Mouse (Mus musculus): ENCODE data around the gene Btg2. TPM values are rescaled to one million over a fixed set of nuclear protein-coding genes. Genes with fewer than 3 reads are reported as not detected.
A peak's percentile ranks its signal among the peaks of the same experiment; 100 is the strongest.

The Btg2 gene
- polyA plus RNA-seq, 1 experiment from 2014 or later = 55.5 TPM

DNA sequence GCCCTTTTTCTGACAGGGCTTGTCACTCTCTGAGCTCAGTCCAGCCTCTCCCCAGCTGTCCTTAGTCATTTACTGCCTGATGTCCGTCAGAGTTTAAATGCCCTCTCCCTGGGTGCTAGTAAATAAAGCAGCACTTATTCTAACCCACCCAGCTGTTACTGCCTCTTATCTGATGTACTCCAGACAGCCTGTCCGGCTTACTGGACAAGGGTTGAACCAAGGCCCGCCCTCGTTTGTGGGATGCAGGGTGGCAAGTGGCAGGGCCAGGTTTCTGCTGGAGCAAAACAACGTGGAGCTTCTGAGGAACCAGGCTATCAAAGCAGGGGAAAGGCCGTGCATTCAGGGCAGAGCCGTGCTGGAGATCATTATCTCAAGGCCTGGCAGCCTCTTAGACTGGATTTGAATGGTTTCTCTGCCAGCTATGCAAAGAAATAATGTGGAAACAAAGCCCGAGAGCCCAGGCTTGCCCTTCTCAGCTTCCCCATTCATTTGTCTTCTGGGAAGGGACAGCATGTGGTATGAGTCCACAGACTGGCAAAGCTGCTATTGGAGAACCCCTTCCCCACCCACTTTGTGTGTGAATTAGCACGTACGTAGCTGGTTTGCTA, 7.4 kb downstream of the Btg2 start:
- no peak for ATAC-seq (ENCODE audit: insufficient number of reproducible peaks, insufficient read depth, low FRiP score, low read depth)
- Histone ChIP-seq H3K4me1 (ENCODE audit: control insufficient read depth, insufficient read depth, low read length) (peaks cover 54% of the 10 kb centered on the region), H3K36me3 (ENCODE audit: control insufficient read depth, insufficient read depth, low read length) (peaks cover 5% of the 10 kb centered on the region; the same call in 1 of the 2 replicates), H3K4me3 (ENCODE audit: low read depth, low read length) (no peak overlapping the region), H3K9me3 (ENCODE audit: control insufficient read depth, low read depth, low read length) (no peaks in the 10 kb centered on the region), H3K27me3 (ENCODE audit: control insufficient read depth, insufficient read depth, low read length) (no peaks in the 10 kb centered on the region), H3K9ac (replicated peaks; ENCODE audit: low read depth, low read length) (no peak overlapping the region), H3K4me2 (replicated peaks; ENCODE audit: low read depth, low read length) (no peak overlapping the region), H3K27ac (ENCODE audit: low read length) (peak overlapping the region; percentile 85)
- WGBS = 35% methylated on average over 10 of the region's 10 CpGs

DNA sequence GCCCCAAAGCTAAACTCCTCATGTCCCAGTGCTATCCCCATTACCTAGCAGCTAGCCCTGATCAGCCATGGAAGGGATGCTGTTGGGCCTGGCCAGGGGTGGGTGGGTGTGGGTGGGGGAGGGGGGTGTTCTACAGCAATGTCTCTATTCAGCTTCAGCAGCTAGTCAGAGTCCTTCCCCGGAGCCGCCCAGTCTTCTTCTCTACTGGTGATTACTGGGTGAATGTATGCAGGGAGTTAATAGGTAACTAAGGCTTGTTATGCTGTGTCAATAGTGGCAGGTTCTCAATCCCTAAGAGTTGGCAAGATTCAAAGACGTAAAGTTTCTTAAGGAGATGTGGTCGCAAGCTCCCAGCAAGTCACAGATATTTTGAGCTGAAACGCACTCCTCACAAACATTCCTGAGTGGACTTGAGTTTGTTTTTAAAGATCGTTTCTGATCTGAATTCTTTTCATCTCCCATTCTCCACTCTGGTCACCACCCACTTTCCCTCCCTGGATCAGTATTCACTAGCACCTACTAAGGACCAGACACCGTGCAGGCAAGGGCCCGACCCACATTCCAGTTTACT, 8.7 kb downstream of the Btg2 start:
- no peaks in the 10 kb centered on the region for H3K36me3 ChIP-seq (ENCODE audit: control insufficient read depth, insufficient read depth, low read length)
- peak overlapping the region; percentile 85 for H3K27ac ChIP-seq (ENCODE audit: low read length)
- no peak overlapping the region for H3K4me3 ChIP-seq (ENCODE audit: low read depth, low read length)
- no peak overlapping the region for H3K9ac ChIP-seq (replicated peaks; ENCODE audit: low read depth, low read length)
- ATAC-seq (ENCODE audit: insufficient number of reproducible peaks, insufficient read depth, low FRiP score, low read depth) = peak; percentile 46; the same call in 1 of the 2 replicates
- peaks cover 62% of the 10 kb centered on the region for H3K4me1 ChIP-seq (ENCODE audit: control insufficient read depth, insufficient read depth, low read length)
- H3K4me2 ChIP-seq (replicated peaks; ENCODE audit: low read depth, low read length) = peak overlapping the region; percentile 24
- 55% methylated on average over 8 of the region's 8 CpGs for WGBS
- no peaks in the 10 kb centered on the region for H3K27me3 ChIP-seq (ENCODE audit: control insufficient read depth, insufficient read depth, low read length)
- no peaks in the 10 kb centered on the region for H3K9me3 ChIP-seq (ENCODE audit: control insufficient read depth, low read depth, low read length)

DNA sequence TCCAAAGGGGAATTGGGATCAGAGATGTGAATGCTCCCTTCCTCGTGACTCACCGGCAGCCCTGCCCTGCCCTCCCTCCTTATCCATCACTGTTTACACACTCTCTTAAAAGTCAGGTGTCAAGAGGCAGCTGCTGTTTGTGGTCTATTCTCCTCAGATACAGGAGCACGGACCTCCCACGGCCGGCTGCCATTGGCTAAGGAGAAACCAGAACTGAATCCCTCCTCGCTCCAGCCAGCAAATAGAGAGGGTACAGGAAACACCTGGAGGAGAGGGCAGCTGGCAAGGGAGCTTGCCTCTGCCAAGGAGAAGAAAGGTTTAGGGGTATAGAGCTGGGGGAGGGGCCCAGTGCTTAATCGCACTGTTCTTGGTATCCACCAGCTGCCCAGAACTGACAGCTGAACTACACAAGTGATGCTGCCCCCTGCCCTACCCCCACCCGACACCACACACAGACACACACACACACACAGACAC, 11.7 kb downstream of the Btg2 start:
- Histone ChIP-seq H3K27ac (ENCODE audit: low read length) (peak overlapping the region; percentile 89), H3K9me3 (ENCODE audit: control insufficient read depth, low read depth, low read length) (no peaks in the 10 kb centered on the region), H3K36me3 (ENCODE audit: control insufficient read depth, insufficient read depth, low read length) (no peaks in the 10 kb centered on the region), H3K27me3 (ENCODE audit: control insufficient read depth, insufficient read depth, low read length) (no peaks in the 10 kb centered on the region), H3K4me1 (ENCODE audit: control insufficient read depth, insufficient read depth, low read length) (peaks cover 80% of the 10 kb centered on the region), H3K4me3 (ENCODE audit: low read depth, low read length) (no peak overlapping the region), H3K9ac (replicated peaks; ENCODE audit: low read depth, low read length) (no peak overlapping the region), H3K4me2 (replicated peaks; ENCODE audit: low read depth, low read length) (0 out of 2 replicates have a peak overlapping the region, but pooled peaks have one; percentile 3)
- ATAC-seq (ENCODE audit: insufficient number of reproducible peaks, insufficient read depth, low FRiP score, low read depth) = peak; percentile 85
- WGBS = 3% methylated on average over 8 of the region's 8 CpGs

DNA sequence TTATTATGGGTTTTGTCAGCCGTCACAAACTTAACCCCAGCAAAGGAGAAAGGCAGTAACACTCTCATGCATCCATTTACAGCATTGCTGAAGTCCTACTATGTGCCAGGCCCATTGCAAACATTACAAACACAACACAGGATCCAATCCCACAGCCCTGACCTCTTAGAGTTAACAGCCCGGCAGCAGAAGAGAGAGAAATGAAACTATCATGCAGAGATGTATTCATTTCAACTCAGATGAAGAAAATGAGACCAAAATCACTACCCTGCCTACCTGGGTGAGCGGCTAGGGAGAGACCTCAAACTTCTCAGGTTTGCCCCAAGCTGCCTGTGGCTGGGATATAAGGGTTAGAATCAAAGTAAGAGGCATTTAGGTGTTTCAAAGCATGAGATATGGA, 12.4 kb downstream of the Btg2 start:
- Histone ChIP-seq H3K9me3 (ENCODE audit: control insufficient read depth, low read depth, low read length) (no peaks in the 10 kb centered on the region), H3K4me1 (ENCODE audit: control insufficient read depth, insufficient read depth, low read length) (peaks cover 84% of the 10 kb centered on the region), H3K36me3 (ENCODE audit: control insufficient read depth, insufficient read depth, low read length) (no peaks in the 10 kb centered on the region), H3K9ac (replicated peaks; ENCODE audit: low read depth, low read length) (no peak overlapping the region), H3K4me3 (ENCODE audit: low read depth, low read length) (no peak overlapping the region), H3K4me2 (replicated peaks; ENCODE audit: low read depth, low read length) (no peak overlapping the region), H3K27ac (ENCODE audit: low read length) (peak overlapping the region; percentile 89), H3K27me3 (ENCODE audit: control insufficient read depth, insufficient read depth, low read length) (no peaks in the 10 kb centered on the region)
- ATAC-seq (ENCODE audit: insufficient number of reproducible peaks, insufficient read depth, low FRiP score, low read depth) = no peak
- 47% methylated on average over 3 of the region's 3 CpGs for WGBS

DNA sequence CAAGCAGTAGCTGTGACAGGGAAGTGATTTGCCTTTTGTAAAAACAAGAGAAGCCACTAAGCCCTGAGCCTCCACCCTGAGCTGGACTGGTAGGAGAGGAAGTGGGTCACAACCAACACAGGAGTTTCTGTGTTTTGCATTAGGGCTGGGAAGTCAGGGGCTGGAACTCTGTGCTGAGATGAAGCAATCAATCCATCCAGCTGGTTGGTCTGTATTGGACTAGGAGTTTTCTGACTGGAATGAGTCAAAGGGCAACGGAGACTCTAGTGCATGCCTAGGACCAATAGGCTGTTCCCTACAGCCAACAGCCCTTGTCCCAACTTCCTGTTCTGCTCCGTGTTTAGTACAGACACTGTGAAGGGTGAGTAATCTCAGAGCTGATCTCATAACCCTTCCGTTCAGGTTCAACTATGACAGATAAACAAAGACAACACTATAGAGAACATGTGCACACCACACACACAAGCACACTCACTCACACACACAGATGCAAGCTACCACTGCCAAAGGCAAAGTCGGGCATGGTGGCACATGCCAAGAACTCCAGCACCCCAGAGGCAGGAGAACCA, 13.6 kb downstream of the Btg2 start:
- 49% methylated on average over 4 of the region's 4 CpGs for WGBS
- Histone ChIP-seq H3K9me3 (ENCODE audit: control insufficient read depth, low read depth, low read length) (no peaks in the 10 kb centered on the region), H3K27me3 (ENCODE audit: control insufficient read depth, insufficient read depth, low read length) (no peaks in the 10 kb centered on the region), H3K4me2 (replicated peaks; ENCODE audit: low read depth, low read length) (no peak overlapping the region), H3K36me3 (ENCODE audit: control insufficient read depth, insufficient read depth, low read length) (no peaks in the 10 kb centered on the region), H3K4me3 (ENCODE audit: low read depth, low read length) (no peak overlapping the region), H3K4me1 (ENCODE audit: control insufficient read depth, insufficient read depth, low read length) (peaks cover 83% of the 10 kb centered on the region), H3K27ac (ENCODE audit: low read length) (peak overlapping the region; percentile 98), H3K9ac (replicated peaks; ENCODE audit: low read depth, low read length) (no peak overlapping the region)
- no peak for ATAC-seq (ENCODE audit: insufficient number of reproducible peaks, insufficient read depth, low FRiP score, low read depth)

DNA sequence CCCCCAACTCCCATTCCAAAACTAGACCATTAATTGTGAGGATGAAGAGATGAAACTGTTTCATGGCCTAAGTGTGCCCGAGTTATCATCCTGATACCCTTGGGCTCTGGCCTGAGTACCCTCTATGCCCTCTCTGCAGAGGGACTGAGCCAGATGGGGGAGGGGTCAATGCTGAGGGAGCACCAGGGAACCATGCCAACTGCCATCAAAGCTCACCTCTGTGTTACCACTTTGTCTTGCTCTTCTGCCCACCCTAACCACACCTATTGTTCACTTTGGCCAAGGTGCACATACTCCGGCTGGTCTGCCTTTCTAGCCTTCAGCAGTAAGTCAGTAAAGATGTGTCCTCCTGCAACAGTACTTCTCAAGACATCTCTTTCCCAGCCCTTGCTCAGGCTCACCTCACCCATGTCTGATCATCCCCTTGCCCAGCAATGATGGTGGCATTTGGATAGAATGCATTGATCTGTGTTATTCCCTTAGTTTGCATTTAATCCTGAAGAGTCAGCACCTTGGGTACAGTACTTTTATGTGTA, 14.6 kb downstream of the Btg2 start:
- Histone ChIP-seq H3K4me1 (ENCODE audit: control insufficient read depth, insufficient read depth, low read length) (peaks cover 82% of the 10 kb centered on the region), H3K9ac (replicated peaks; ENCODE audit: low read depth, low read length) (no peak overlapping the region), H3K27me3 (ENCODE audit: control insufficient read depth, insufficient read depth, low read length) (no peaks in the 10 kb centered on the region), H3K4me2 (replicated peaks; ENCODE audit: low read depth, low read length) (no peak overlapping the region), H3K9me3 (ENCODE audit: control insufficient read depth, low read depth, low read length) (no peaks in the 10 kb centered on the region), H3K4me3 (ENCODE audit: low read depth, low read length) (no peak overlapping the region), H3K36me3 (ENCODE audit: control insufficient read depth, insufficient read depth, low read length) (no peaks in the 10 kb centered on the region), H3K27ac (ENCODE audit: low read length) (peak overlapping the region; percentile 98; the same call in 1 of the 2 replicates)
- WGBS = 90% methylated on average over 2 of the region's 2 CpGs
- ATAC-seq (ENCODE audit: insufficient number of reproducible peaks, insufficient read depth, low FRiP score, low read depth) = no peak

DNA sequence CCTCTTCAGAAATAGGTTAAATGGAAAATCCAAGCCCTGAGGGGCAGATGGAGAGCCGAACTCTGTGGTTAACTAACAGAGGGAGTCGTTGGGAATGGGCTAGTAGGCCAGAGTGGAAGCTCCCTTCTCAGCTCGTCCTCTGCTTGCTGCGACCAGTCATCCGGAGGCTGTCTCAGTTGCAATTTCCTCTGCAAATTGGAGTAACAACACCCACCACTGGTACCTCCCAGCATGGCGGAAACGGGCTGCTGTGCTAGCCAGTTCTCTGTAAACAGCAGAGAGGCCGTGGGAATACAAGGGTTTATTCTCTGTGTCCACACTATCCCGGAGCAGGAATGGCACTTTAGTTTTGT, 15.2 kb downstream of the Btg2 start:
- Histone ChIP-seq H3K27me3 (ENCODE audit: control insufficient read depth, insufficient read depth, low read length) (no peaks in the 10 kb centered on the region), H3K4me3 (ENCODE audit: low read depth, low read length) (no peak overlapping the region), H3K4me1 (ENCODE audit: control insufficient read depth, insufficient read depth, low read length) (peaks cover 79% of the 10 kb centered on the region), H3K27ac (ENCODE audit: low read length) (peak overlapping the region; percentile 98), H3K4me2 (replicated peaks; ENCODE audit: low read depth, low read length) (peak overlapping the region; percentile 40), H3K9ac (replicated peaks; ENCODE audit: low read depth, low read length) (peak overlapping the region; percentile 12; the same call in 1 of the 2 replicates), H3K9me3 (ENCODE audit: control insufficient read depth, low read depth, low read length) (no peaks in the 10 kb centered on the region), H3K36me3 (ENCODE audit: control insufficient read depth, insufficient read depth, low read length) (no peaks in the 10 kb centered on the region)
- WGBS = 21% methylated on average over 9 of the region's 9 CpGs
- no peak for ATAC-seq (ENCODE audit: insufficient number of reproducible peaks, insufficient read depth, low FRiP score, low read depth)

DNA sequence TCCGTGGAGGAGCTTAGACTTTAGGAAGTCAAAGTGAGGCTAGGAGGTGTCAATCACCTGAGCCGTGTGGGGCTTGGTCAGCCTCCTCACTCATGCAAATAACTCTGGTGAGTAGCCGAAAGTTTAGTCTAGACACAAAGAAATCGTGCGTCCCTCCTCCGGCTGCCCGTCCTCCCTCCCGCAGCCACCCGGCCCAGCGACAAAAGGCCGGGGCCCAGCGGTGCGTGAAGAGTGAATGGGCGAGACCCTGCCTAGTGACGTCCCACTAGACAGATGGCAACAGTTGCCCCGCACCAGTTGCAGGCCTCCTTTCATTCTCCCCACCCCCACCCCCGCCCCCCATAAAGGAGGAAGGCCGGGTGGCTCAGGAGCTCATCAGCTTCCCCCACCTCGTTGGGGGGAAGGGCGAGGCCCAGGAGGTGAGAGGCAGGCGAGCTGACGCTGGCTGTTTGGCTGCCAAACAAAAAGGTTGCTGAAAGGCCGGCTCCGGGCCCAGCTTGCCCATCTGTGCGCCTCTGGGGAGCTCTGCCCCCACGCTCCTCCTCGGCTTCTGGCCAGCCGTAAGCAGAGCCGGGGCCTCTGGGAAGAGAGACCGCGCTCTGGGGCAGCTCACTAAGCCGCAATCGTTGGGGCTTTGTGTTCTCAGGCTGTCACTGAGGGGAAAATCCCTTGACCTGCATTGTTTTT, 15.7 kb downstream of the Btg2 start:
- WGBS = 2% methylated on average over 33 of the region's 33 CpGs

More for the DNA sequence above, 15.7 kb downstream of the Btg2 start:
- Histone ChIP-seq H3K27ac (ENCODE audit: low read length) (peak overlapping the region; percentile 98), H3K36me3 (ENCODE audit: control insufficient read depth, insufficient read depth, low read length) (no peaks in the 10 kb centered on the region), H3K4me3 (ENCODE audit: low read depth, low read length) (no peak overlapping the region), H3K9me3 (ENCODE audit: control insufficient read depth, low read depth, low read length) (no peaks in the 10 kb centered on the region), H3K4me2 (replicated peaks; ENCODE audit: low read depth, low read length) (peak overlapping the region; percentile 40), H3K27me3 (ENCODE audit: control insufficient read depth, insufficient read depth, low read length) (no peaks in the 10 kb centered on the region), H3K4me1 (ENCODE audit: control insufficient read depth, insufficient read depth, low read length) (peaks cover 79% of the 10 kb centered on the region), H3K9ac (replicated peaks; ENCODE audit: low read depth, low read length) (peak overlapping the region; percentile 12; the same call in 1 of the 2 replicates)
- ATAC-seq (ENCODE audit: insufficient number of reproducible peaks, insufficient read depth, low FRiP score, low read depth) = no peak
